ENCODE assay signal across 8 mouse cellular contexts in genomic region chr9:108461675-108462074, GRCm38 (mm10). TPM values are rescaled to one million over a fixed set of nuclear protein-coding genes. Genes with fewer than 3 reads are reported as not detected.
DNase-seq lines count a peak whose midpoint lies in the region; ATAC-seq lines count a peak whose summit lies in the region.

No protein-coding gene starts in this region.

- peaks cover 42% of the 10 kb centered on the region for H3K36me3 ChIP-seq in kidney, embryonic 15.5 days
- H3K36me3 ChIP-seq in embryonic facial prominence, embryonic 10.5 days (replicated peaks), result peaks cover 47% of the 10 kb centered on the region
- peaks cover 20% of the 10 kb centered on the region for H3K36me3 ChIP-seq in hindbrain, embryonic 16.5 days (ENCODE audit: control insufficient read depth, insufficient read depth, low read length)
- peaks cover 20% of the 10 kb centered on the region for H3K36me3 ChIP-seq in midbrain, embryonic 15.5 days (replicated peaks)

- peak overlapping the region; percentile 97 for H3K27ac ChIP-seq in kidney, embryonic 15.5 days
- H3K27ac ChIP-seq in embryonic facial prominence, embryonic 10.5 days (replicated peaks), result peak overlapping the region; percentile 95; the same call in 1 of the 2 replicates
- H3K27ac ChIP-seq in hindbrain, embryonic 16.5 days (ENCODE audit: low read depth, low read length), result no peak overlapping the region
- no peak overlapping the region; the same call in 1 of the 2 replicates for H3K27ac ChIP-seq in midbrain, embryonic 15.5 days

- no peaks in the 10 kb centered on the region for H3K9me3 ChIP-seq in kidney, embryonic 15.5 days (replicated peaks)
- H3K9me3 ChIP-seq in embryonic facial prominence, embryonic 10.5 days, result no peaks in the 10 kb centered on the region
- no peaks in the 10 kb centered on the region for H3K9me3 ChIP-seq in hindbrain, embryonic 16.5 days (ENCODE audit: control insufficient read depth, low read length)
- no peaks in the 10 kb centered on the region for H3K9me3 ChIP-seq in midbrain, embryonic 15.5 days

- WGBS in kidney, embryonic 15.5 days, result 86% methylated on average over 5 of the region's 5 CpGs
- 90% methylated on average over 5 of the region's 5 CpGs for WGBS in embryonic facial prominence, embryonic 10.5 days
- 89% methylated on average over 5 of the region's 5 CpGs for WGBS in hindbrain, embryonic 16.5 days
- 85% methylated on average over 5 of the region's 5 CpGs for WGBS in midbrain, embryonic 15.5 days

- H3K4me3 ChIP-seq in kidney, embryonic 15.5 days (replicated peaks), result peak overlapping the region; percentile 93
- H3K4me3 ChIP-seq in embryonic facial prominence, embryonic 10.5 days, result peak overlapping the region; percentile 83
- H3K4me3 ChIP-seq in hindbrain, embryonic 16.5 days (ENCODE audit: low read length), result peak overlapping the region; percentile 87
- peak overlapping the region; percentile 67 for H3K4me3 ChIP-seq in midbrain, embryonic 15.5 days

- peak overlapping the region; percentile 93 for H3K9ac ChIP-seq in kidney, embryonic 15.5 days
- no peak overlapping the region for H3K9ac ChIP-seq in hindbrain, embryonic 16.5 days (ENCODE audit: low read depth, low read length)
- no peak overlapping the region for H3K9ac ChIP-seq in midbrain, embryonic 15.5 days

- no peaks in the 10 kb centered on the region for H3K27me3 ChIP-seq in kidney, embryonic 15.5 days
- H3K27me3 ChIP-seq in embryonic facial prominence, embryonic 10.5 days (replicated peaks; ENCODE audit: low read depth, poor library complexity, severe bottlenecking), result no peaks in the 10 kb centered on the region
- H3K27me3 ChIP-seq in hindbrain, embryonic 16.5 days (replicated peaks; ENCODE audit: control insufficient read depth, insufficient read depth, low read length), result no peaks in the 10 kb centered on the region
- no peaks in the 10 kb centered on the region for H3K27me3 ChIP-seq in midbrain, embryonic 15.5 days (replicated peaks)

- ATAC-seq in kidney, embryonic 15.5 days (replicated peaks; ENCODE audit: low FRiP score), result no peak
- no peak for ATAC-seq in hindbrain, embryonic 16.5 days
- no peak for ATAC-seq in midbrain, embryonic 15.5 days (replicated peaks)

- peak overlapping the region; percentile 85 for H3K4me2 ChIP-seq in kidney, embryonic 15.5 days
- peak overlapping the region; percentile 97 for H3K4me2 ChIP-seq in hindbrain, embryonic 16.5 days (ENCODE audit: low read length)
- H3K4me2 ChIP-seq in midbrain, embryonic 15.5 days, result peak overlapping the region; percentile 74

- no peak for DNase-seq in kidney, postnatal 10 days
- no peak for DNase-seq in embryonic facial prominence, embryonic 10.5 days (ENCODE audit: low spot score)
- DNase-seq in retina, embryonic 14.5 days (ENCODE audit: low spot score), result no peak
- no peak for DNase-seq in spleen, postnatal 36 days (ENCODE audit: low spot score in 2 of 2)
- DNase-seq in spleen, postnatal 10 days (ENCODE audit: low spot score in 2 of 2), result no peak

- H3K4me1 ChIP-seq in kidney, embryonic 15.5 days, result peaks cover 29% of the 10 kb centered on the region
- H3K4me1 ChIP-seq in embryonic facial prominence, embryonic 10.5 days, result peaks cover 21% of the 10 kb centered on the region
- H3K4me1 ChIP-seq in hindbrain, embryonic 16.5 days (ENCODE audit: control insufficient read depth, insufficient read depth, low read depth, low read length), result peaks cover 13% of the 10 kb centered on the region
- peaks cover 15% of the 10 kb centered on the region for H3K4me1 ChIP-seq in midbrain, embryonic 15.5 days

RNA-seq across cellular contexts. Expression of gene Klhdc8b, which starts 0.3 kb away (rescaled TPM):
- 31.0 and 37.8 TPM in 2 replicates for polyA plus RNA-seq in kidney, embryonic 15.5 days (2015; fragmentation: Nextera tagmentation; extraction: Ambion mirVana)
- 21.6 and 24.2 TPM in 2 replicates for polyA plus RNA-seq in embryonic facial prominence, embryonic 10.5 days (2016; fragmentation: Nextera tagmentation; extraction: Ambion mirVana)
- 54.8 and 68.6 TPM in 2 replicates for polyA plus RNA-seq in hindbrain, embryonic 16.5 days (2015; fragmentation: Nextera tagmentation; extraction: Ambion mirVana)
- polyA plus RNA-seq in midbrain, embryonic 15.5 days (2015; fragmentation: Nextera tagmentation; extraction: Ambion mirVana), result 82.8 and 87.3 TPM in 2 replicates

RNA-seq across cellular contexts. Expression of gene Ccdc71, which starts 1.3 kb away (rescaled TPM):
- polyA plus RNA-seq in kidney, embryonic 15.5 days (2015; fragmentation: Nextera tagmentation; extraction: Ambion mirVana), result 61.6 and 62.9 TPM in 2 replicates
- 56.6 and 57.5 TPM in 2 replicates for polyA plus RNA-seq in embryonic facial prominence, embryonic 10.5 days (2016; fragmentation: Nextera tagmentation; extraction: Ambion mirVana)
- 57.6 and 68.3 TPM in 2 replicates for polyA plus RNA-seq in hindbrain, embryonic 16.5 days (2015; fragmentation: Nextera tagmentation; extraction: Ambion mirVana)
- polyA plus RNA-seq in midbrain, embryonic 15.5 days (2015; fragmentation: Nextera tagmentation; extraction: Ambion mirVana), result 70.2 and 71.4 TPM in 2 replicates

RNA-seq across cellular contexts. Expression of gene Lamb2, which starts 17.9 kb away (rescaled TPM):
- 48.8 and 56.6 TPM in 2 replicates for polyA plus RNA-seq in kidney, embryonic 15.5 days (2015; fragmentation: Nextera tagmentation; extraction: Ambion mirVana)
- 33.2 and 33.5 TPM in 2 replicates for polyA plus RNA-seq in embryonic facial prominence, embryonic 10.5 days (2016; fragmentation: Nextera tagmentation; extraction: Ambion mirVana)
- 17.1 and 26.5 TPM in 2 replicates for polyA plus RNA-seq in hindbrain, embryonic 16.5 days (2015; fragmentation: Nextera tagmentation; extraction: Ambion mirVana)
- polyA plus RNA-seq in midbrain, embryonic 15.5 days (2015; fragmentation: Nextera tagmentation; extraction: Ambion mirVana), result 19.1 and 22.7 TPM in 2 replicates

RNA-seq across cellular contexts. Expression of gene BC048562, which starts 25.4 kb away (rescaled TPM):
- polyA plus RNA-seq in kidney, embryonic 15.5 days (2015; fragmentation: Nextera tagmentation; extraction: Ambion mirVana), result not detected in 2 replicates
- not detected in 2 replicates for polyA plus RNA-seq in embryonic facial prominence, embryonic 10.5 days (2016; fragmentation: Nextera tagmentation; extraction: Ambion mirVana)
- polyA plus RNA-seq in hindbrain, embryonic 16.5 days (2015; fragmentation: Nextera tagmentation; extraction: Ambion mirVana), result not detected in 2 replicates
- not detected in 2 replicates for polyA plus RNA-seq in midbrain, embryonic 15.5 days (2015; fragmentation: Nextera tagmentation; extraction: Ambion mirVana)

RNA-seq across cellular contexts. Expression of gene Usp19, which starts 28.7 kb away (rescaled TPM):
- polyA plus RNA-seq in kidney, embryonic 15.5 days (2015; fragmentation: Nextera tagmentation; extraction: Ambion mirVana), result 69.3 and 78.8 TPM in 2 replicates
- polyA plus RNA-seq in embryonic facial prominence, embryonic 10.5 days (2016; fragmentation: Nextera tagmentation; extraction: Ambion mirVana), result 84.7 and 93.7 TPM in 2 replicates
- polyA plus RNA-seq in hindbrain, embryonic 16.5 days (2015; fragmentation: Nextera tagmentation; extraction: Ambion mirVana), result 56.3 and 71.4 TPM in 2 replicates
- 87.1 and 94.3 TPM in 2 replicates for polyA plus RNA-seq in midbrain, embryonic 15.5 days (2015; fragmentation: Nextera tagmentation; extraction: Ambion mirVana)

Comparison
In these comparisons a context has a peak if more than half of its experiments do, and no peak if none do; other contexts are left out.
1. H3K27ac ChIP-seq: peak in kidney, embryonic 15.5 days (single experiment) and embryonic facial prominence, embryonic 10.5 days (single experiment); none in hindbrain, embryonic 16.5 days (single experiment) and midbrain, embryonic 15.5 days (single experiment).
2. Peak in every context shown above with its lines, with median percentiles within 50 percentile points of each other: H3K4me2 ChIP-seq and H3K4me3 ChIP-seq.